Mouse (Mus musculus): Measurements from ENCODE around the gene Nphs1.
"Not testable (repeated sequence)": the region's sequence is repeated elsewhere in the genome, so short reads cannot be mapped to it uniquely, and the experiment has no call there.

Gene Nphs1

GRCm38 (mm10) chr7:30444154-30444970 lies 13.8 kb upstream of the Nphs1 start:
- DNase-seq: peak; percentile 89

DNA sequence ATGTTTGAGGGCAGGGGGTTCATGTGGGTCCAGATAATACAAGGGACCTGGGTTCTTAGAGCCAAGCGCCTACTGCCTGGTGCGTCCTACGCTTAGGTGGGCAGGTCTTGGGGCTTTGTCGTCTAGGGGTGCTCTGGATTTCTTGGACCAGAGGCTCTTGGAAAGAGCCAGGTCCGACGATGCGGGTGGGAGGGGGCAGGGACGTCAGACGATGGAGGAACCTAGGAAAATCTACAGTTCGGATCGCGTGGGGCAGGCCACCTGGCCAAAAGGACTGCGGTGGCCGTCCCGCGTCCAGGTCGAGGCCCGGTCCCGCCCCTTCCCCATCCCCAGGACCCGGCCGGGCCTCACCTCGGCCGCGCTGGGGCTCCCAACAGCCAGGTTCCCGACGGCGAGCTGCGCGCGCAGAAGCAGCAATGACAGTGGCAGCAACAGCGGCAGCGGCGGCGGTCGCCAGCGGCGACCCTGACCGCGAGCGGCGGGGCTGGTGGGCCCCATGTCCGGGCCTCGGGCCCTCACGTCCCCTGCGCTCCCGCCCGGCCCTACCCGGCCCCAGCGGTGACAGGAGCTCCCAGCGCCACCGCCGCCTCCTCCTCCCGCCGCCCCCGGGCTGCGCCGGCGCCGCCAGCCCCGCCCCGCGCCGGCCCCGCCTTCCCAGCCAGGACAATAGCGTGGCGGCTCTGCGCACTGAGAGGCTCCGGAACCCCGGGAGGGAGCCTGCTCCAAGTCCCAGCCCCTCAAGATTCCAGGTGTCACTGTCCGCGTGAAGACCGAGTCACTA lies 13.0 kb upstream of the Nphs1 start, which contains the start of gene Aplp1:
TSS of gene Aplp1 (minus strand) at position 565 of the 781 bp plus-strand sequence.
- peak; percentile 84 for DNase-seq

DNA sequence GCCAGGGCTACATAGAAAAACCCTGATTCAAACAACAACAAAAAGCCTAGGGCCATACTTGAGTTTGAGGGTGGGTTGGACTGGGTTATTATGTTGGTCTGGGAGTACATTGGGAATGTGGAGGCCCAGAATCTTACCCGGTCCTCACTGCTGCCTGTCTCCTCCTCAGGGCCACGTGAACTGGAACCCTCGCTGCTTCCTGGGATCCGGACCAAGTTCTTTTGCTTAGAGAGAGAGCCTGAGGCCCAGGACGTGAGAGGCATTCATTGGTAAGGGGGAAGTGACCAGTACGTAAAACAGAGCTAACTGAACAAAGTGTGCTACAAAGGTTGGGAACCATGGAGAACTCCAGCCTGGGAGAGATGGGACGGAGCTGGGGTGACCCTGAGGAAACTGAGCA lies 7.9 kb upstream of the Nphs1 start:
- no peak for DNase-seq

DNA sequence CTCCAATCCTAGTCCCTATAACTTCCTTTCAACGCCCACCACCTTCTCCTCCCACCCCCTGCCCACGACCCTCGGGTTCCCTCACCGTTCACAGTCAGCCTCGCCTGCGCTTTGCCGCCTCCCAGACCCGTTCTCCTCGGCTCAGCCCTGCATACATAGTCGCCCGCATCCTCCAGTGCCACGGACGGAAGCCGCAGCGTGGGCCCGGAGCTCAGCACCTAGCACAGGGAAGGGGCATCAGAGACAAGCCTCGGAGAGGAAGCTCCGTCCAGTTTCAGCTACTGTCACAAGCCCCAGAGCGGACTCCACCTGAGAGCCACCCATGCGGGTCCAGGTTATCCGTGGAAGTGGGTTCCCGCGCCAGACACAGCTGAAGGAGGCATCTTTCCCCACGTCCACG lies 4.8 kb upstream of the Nphs1 start:
- no peak for DNase-seq

DNA sequence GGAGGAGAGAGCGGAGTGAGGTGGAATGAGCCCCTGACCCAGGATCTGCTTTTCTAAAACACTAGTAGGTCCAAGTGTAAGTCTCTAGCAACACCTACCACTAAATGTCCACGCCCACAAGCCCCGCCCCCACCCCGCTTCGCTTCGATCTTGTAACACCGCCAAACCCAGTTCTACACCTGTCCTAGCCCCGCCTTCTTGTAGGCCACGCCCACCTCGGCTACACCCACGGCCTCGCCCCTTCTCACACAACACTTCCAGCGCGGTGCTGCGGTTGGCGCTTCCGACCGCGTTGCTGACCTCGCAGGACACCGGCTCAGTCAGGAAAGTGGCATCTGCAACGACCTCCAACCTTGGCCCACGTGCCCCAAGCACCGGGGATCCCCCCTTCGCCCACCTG lies 4.3 kb upstream of the Nphs1 start:
- DNase-seq: no peak

DNA sequence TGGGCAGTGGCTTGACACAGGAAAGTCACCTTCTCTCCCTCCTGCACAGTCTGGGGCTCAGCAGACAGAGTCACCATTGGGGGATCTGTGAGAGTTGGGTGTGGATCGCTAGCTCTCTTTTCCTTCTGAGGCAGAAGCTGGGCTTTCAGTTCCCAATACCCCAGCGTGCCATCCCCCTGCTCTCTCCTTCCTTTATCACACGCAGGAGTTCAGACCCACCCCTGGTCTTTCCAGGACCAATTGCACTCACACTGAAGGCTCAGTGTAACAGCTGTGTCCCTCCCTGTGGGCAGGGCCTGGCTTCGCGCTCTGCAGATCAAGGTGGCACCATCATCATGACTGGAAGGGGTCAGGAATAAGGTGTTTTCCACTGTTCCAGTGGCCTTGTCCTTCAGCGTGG lies 3.9 kb upstream of the Nphs1 start:
- DNase-seq: no peak

DNA sequence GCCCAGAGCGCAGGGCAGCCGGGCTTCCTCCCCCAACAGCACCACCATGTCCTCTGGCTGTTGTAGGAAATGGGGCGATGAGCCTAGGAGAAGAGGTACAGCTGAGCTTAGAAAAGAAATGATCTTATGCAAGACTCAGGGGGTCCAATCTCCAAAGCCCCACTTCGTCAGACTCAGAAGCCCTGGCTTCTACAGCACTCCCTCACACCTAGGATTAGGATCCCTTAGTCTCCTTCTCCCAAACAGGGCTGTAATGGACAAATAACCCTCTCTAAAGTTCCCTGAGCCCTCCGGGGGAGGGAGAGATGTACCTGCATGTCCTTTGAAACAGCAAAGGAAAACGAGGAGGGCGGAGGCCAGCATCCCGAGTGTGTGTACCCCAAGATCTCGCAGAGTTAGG lies 1.6 kb upstream of the Nphs1 start:
- DNase-seq: no peak

GRCm38 (mm10) chr7:30456911-30457628 lies 1.0 kb upstream of the Nphs1 start:
- no peak for DNase-seq

GRCm38 (mm10) chr7:30459484-30459883 lies 1.4 kb downstream of the Nphs1 start:
- no peak for DNase-seq

DNA sequence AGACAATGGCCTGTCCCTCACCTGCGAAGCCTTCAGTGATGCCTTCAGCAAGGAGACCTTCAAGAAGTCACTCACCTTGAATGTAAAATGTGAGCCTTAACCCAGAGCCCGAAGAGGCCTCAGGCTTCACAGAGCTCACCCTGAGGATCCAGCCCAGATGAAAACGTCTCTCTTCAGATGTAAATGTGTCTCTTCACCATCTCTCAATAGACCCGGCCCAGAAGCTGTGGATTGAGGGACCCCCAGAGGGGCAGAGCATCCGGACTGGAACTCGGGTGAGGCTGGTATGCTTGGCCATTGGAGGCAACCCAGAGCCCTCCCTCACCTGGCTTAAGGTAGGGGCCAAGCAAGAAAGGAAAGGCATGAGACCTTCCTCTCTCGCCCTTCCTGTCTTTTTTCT lies 5.5 kb downstream of the Nphs1 start:
- no peak for DNase-seq

DNA sequence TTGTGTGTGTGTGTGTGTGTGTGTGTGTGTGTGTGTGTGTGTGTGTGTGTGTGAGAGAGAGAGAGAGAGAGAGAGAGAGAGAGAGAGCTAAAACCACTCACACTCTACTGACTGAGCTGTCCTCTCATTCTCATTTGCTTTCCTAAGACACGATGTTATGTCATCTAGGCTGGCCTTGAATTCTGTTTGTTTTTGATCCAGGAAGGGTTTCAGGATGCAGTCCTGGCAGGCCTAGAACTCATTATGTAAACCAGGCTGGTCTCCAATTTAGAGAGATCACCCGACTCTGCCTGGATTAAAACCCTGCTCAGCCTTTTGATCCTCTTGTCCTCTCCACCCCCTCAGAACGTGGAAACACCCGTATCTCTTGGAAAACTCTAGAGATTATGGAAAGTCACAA lies 5.9 kb downstream of the Nphs1 start:
- no peak for DNase-seq

DNA sequence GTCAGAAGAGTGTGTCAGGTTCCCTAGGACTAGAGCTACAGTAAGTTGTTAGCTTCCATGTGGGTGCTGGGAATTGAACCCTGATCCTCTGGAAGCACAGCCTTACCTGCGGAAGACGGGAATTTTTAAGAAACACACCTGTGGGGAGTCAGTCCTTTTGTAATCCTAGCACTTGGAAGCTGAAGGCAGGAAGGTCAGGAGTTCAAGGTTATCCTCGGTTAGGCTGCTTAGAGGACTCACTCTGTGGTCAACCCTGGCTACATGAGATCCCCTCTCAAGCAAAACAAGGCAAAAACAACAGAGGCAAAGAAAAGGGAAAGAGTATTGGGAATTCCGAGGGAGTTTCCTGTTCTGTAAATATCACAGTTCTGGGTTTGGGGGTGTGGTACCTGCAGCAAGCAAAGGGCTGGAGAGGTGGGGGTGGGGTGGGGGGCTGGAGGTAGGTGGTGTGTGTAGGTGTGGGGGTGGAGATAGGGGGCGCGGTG lies 6.7 kb downstream of the Nphs1 start:
- no peak for DNase-seq

DNA sequence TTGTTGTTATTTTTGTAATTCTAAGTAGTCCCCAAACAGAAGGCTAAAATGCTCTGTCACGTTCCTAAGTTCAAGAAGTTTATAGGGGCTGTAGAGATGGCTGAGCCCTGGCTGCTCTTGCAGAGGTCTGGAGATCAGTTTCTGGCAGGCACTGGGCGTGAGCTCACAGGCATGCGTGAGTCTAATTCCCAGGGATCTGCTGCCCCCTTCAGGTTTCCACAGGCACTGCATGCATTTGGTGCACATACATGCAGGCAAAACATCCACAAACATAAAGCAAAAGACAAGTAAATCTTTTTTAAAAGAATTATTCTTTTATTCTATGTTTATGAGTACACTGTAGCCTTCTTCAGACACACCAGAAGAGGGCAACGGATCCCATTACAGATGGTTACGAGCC lies 14.3 kb downstream of the Nphs1 start:
- DNase-seq: no peak

GRCm38 (mm10) chr7:30474999-30475398 lies 16.9 kb downstream of the Nphs1 start:
- DNase-seq: no peak

DNA sequence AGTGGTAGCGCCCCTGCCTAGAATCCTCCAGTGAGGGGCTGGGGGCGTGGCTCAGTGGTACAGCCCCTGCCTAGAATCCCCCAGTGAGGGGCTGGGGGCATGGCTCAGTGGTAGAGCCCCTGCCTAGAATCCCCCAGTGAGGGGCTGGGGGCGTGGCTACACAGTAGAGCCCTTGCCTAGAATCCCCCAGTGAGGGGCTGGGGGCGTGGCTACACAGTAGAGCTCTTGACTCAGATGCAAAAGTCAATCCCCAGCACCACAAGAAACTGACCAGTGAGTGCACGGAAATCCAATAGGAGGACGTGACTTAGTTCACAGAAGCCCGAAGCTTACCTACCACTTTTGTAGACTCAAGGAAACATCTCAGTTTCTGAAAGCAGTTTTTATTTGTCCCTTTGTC lies 18.0 kb downstream of the Nphs1 start:
- DNase-seq: not testable (repeated sequence)

GRCm38 (mm10) chr7:30477415-30478381 lies 19.6 kb downstream of the Nphs1 start:
- peak; percentile 61 for DNase-seq

- no peak for DNase-seq
Measured at GRCm38 (mm10) chr7:30484250-30484649, 26.1 kb downstream of the Nphs1 start.

DNA sequence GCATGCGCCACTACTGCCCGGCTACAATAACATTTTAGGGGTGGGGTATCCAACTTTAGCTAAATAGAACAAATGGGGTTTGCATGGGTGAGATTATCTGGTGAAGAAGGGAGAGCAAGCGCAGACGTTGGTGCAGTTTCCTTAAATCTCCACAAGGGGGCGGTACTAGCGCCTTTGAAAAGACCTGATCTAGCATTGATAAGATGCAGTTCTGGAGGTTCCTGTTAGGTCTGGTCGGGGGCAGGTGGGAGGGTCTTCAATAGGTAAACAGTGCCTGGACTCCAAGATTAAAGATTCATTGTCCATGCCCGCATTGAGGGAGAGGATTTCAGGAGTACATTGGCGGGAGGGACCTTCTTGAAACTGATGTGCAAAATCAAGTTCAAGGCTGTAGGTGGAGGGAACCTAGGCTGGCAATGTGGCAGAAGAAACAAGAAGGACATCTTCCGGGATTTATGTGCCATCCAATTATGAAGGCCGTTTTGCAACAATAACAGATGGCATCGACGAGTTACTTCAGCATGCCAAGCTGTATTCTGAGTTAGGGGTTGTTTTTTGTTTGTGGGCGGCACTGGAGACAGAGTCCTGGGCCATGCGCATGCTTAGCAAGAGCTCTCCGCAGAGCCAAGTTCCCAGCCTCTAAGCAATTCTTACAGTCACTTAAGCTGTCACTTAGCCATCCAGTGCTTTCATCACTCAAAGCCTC lies 32.3 kb downstream of the Nphs1 start:
- DNase-seq: peak; percentile 65

DNA sequence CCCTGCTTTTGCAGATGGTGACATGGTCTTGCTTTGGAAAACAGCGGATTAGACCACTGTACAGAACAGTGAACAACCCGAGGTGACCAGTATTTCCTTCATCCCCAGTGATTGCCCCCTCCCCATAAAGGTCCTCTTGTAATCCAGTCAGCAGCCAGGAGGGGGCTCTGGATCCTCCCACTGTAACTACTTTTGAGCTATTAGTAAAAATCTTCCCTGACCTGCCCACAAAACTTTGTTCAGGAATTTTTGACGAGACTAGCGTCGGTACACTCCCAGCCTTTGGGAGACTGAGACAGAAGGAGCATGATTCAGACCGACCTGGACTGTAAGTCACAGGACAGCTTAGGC lies 32.8 kb downstream of the Nphs1 start:
- DNase-seq: no peak

- peak; percentile 59 for DNase-seq
Measured at GRCm38 (mm10) chr7:30492765-30493164, 34.6 kb downstream of the Nphs1 start.

GRCm38 (mm10) chr7:30493401-30493931 lies 35.4 kb downstream of the Nphs1 start, which contains the start of gene Prodh2:
TSS of gene Prodh2 (plus strand) at chr7:30493622.
- no peak for DNase-seq
